Mouse (Mus musculus) thymus, postnatal 36 days (tissue): ENCODE data around the gene Trp53rkb.
A peak's percentile ranks its signal among the peaks of the same experiment; 100 is the strongest.

ENCODE experiments used
- DNase-seq, 2 experiments: peaks; one replicate each; pipeline ENCODE4 v3.0.0; 2022; ENCODE audit warnings: mixed read lengths in 2 of 2

Gene Trp53rkb

DNA sequence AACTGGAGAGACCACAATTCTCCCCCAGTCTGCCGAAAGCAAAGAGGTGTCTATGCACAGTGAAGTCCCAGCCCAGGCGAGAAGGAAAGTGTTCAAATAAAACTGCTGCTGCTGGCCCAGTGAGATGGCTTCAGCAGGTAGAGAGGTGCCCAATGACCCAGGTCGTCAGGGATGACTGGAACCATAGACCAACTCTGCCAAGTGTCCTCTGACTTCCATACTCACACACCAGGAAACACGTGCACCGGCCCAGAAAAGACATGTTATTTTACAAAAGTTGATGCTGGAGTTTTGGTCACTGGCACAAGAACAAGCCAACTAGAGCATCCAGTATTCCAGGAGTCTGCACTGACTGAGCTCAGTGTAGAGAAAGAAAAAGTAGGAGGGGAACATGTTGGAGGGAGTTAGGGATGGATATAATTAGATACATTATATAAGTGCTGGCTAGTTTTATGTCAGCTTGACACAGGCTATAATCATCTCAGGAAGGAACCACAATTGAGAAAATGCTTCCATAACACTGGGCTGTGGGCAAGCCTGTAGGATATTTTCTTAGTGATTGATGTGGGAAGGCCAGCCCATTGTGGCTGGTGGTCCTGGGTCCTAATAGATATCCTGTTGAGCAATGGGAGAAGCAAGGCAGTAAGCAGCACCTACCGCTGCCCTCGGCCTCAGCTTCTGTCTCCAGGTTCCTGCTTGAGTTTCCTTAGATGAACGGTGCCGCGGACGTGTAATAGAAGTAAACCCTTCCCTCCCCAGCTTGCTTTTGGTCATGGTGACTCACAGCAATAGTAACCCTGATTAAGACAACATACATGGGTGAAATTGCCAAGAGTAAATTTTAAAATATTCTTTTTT is 7.5 kb downstream of the Trp53rkb start:
- no peak for DNase-seq

DNA sequence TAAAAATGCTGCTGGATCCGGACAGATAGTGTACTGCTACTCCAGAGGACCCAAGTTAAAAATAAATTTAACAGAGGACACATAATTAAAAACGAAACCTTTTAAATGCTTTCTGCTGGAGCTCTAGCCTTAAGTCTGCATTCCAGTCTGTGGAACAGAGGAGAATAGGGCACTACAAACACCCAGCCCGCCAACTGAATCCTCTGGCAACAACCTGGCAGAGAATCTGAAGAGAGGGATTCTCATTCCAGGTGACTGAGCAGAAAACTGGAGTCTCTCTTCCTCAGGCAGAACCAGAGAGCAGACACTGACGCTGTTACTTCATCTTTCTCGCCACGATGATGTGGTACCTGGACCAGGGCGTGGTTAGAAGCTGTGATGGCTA is 8.1 kb downstream of the Trp53rkb start:
- no peak for DNase-seq

DNA sequence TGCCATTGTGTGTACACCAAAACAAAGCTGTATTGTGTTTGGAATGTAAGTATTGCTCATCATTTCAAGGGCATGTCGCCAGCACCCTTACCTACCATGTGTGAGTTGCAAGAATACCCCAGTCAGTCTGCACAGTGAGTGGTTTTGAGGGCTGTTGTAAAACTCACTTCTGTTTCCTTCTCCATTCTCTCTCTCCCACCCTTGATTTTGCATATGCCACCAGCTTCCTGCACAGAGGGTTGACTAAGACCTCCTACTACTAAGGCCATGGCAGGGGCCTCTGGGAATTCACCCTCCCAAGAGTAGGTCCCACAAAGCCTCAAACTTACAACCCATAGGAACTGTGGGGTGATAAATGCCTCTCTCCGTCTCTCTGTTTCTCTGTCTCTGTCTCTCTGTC is 9.1 kb downstream of the Trp53rkb start:
- DNase-seq: no peak

DNA sequence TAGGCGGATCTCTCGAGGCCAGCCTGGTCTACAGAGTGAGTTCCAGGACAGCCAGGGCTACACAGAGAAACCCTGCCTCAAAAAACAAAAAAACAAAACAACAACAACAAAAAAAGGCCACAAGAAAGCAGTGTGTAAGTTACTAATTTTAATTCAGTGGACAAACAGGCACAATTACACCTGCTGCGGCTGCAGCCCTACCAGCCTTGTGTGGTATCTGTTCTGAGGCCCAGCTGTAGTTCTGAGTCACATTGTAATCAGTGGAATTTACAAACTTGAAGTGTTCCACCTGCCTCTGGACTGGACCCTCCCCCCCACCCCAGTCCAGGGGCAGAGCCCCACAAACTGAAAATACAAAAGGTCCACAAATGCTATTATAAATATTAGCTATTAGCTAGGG is 11.0 kb downstream of the Trp53rkb start:
- DNase-seq: no peak

GRCm38 (mm10) chr2:166805250-166806172 is 13.2 kb downstream of the Trp53rkb start, which contains the start of gene Arfgef2:
TSS of gene Arfgef2 (plus strand) at chr2:166805588.
- peak; percentile 89 to 92 for DNase-seq

DNA sequence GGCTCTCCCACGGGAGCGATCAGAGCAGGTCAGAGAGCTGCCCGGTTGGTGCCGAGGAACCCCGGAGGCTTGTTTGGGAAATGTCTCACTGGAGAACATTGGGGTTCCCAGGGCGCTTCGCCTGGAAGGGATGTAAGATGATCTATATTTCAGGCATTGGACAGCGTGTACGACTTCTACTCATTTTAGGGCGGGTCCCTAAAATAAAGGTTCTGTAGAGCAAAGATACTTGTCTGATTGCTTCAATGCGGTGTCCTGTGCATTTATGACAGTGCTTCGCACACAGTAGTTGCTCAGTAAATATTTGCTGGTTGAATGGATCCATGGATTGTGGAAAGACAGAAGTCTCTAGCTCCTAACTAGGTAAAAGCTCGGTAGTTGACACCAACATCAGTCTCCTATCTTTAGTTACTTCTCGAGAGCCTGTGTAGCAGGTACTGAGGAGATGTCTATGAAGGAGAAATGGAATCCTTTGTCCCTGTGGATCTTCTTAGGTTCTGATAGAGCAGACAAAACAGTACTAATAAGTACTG is 13.9 kb downstream of the Trp53rkb start:
- no peak for DNase-seq

DNA sequence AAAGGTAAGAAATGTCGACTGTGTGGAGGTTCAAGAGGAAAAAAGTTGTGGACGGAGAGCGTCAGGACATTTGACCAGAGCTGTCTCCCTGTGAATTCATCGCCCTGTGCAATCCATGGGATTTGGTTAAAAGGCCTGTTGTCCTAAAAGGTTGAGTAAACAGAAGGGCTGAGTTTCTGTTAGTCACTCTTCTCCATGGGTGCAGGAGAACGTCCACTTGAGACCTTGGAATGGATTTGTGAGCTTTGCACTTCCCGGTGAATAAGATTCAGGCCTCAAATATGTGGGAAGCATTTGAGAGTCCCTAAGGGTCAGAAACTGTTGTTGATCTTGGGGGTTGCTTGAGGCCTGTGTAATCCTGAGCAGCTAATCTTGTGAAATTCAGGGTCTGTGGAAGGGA is 14.5 kb downstream of the Trp53rkb start:
- no peak for DNase-seq

DNA sequence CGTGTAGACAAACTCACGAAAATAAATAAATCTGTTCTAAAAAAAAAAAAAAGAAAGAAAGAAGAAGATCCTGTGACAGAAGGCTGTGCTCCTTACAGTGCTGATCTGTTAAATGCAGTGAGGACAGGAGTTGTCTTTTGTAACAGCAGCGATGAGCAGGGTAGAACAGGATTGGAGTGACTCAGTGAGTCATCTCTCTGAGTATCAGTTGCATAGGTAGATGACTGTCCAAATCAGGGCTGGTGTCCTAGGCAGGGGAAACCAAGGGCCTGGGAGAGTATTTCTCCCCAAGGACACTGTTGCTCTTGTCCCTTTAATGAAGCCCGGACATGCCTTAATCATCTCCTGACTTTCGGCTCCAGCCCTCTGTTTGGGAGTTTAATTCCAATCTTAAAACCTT is 17.2 kb downstream of the Trp53rkb start:
- no peak for DNase-seq

- DNase-seq: no peak
These were observed 18.5 kb downstream of the Trp53rkb start for GRCm38 (mm10) chr2:166810821-166811220.

DNA sequence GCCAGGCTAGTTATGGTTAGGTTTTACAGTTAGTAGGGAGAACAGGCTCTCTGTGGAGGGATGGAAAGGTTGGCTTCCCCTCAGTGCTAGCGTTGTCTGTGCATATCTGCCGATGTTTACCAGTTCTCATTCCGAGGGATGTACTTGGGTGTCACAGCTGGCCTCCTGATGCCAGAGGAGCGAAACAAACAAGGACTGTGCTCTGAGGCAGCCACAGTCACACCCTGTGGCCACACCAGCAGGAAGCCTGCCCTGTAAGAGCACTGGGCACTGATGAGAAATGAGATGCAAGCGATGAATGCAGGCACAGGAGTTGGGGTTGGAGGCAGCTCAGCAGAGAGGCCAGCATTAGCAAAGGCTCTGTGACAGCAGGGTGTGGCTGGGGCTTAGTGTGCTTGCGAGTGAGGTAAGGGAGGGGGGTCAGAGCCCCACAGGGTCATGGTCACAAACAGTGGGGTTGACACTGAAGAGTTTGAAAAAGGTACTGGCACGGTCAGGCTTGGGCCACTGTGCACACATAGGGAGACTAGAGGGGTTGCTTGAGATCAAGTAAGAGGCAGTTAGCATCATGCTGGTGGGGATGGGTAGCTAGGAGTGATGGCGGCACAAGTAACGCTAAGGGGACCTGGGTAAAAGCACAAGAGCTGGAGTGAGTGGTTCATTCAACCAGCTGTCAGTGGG is 26.3 kb downstream of the Trp53rkb start:
- DNase-seq: no peak

- DNase-seq: no peak
These were observed 27.5 kb downstream of the Trp53rkb start for GRCm38 (mm10) chr2:166819849-166820248.

DNA sequence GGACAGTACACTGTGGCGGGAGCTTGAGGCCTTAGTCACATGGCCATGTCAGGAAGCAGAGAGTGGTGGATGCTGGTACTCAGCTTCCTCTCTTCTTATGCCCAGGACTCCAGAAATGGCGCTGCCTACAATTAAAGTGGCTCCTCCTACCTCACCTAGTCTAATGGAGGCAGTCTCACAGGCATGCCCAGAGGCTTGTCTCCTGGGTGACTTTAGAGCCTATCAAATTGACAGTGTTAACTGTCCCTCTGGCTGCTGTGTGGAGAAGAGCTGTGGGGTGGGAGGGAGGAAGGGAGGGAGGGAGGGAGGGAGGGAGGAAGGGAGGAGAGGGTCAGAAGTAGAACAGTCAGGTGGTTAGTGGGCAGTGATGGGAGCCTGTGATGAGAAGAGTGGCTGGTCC is 28.5 kb downstream of the Trp53rkb start:
- DNase-seq: no peak

DNA sequence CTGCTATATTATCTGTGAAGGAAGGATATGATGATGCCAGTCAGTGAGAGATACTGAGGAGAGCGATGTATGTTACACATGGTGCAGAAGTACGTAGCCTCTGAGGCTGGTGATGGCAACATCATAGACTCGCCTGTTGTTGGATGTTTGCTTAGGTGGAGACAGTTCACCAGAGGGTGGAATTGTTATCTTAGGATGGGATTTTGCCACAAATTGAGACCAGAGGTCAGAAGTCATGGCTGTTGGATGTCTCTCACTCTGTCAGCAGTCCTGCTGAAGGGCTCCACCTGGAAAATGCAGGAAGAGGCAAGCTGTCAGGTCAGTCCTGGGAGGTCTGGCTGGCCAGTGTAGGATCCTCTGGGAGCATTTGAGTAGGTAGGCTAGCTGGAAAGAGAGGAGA is 29.1 kb downstream of the Trp53rkb start:
- no peak for DNase-seq

DNA sequence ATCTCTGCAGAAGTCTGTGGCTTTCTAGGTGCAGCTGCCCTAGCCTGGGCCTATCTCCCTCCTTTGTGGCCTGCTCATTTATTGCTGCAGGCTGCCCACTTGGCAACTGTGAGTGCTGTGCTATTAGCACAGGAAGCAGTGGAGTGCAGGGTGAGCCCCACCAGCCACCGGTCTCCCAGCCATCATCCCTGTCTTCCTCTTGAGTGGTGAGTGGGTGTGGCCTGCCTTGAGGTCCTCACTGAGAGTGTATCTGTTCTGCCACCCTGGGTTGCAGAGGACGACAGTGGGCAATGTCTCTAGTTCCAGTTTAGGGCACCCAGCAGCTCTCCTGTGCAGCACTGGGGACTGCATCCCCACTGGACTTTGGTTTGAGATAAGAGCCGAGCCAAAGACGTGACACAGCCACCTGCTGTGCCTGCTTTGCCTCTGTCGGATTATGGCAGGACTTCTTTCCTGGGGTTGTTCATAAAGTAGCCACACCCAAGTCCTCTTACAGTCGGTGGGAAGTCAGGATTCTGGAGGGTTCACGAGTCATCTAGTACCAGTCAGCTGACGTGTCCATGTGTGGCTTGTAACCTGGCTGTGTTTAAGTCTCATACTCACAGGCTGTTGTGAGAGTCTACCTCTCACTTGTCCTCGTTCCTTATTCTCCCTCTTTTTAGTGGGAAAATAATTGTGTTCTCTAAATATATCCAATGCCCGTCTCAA is 29.9 kb downstream of the Trp53rkb start:
- no peak for DNase-seq

GRCm38 (mm10) chr2:166822901-166823300 is 30.6 kb downstream of the Trp53rkb start:
- DNase-seq: no peak

DNA sequence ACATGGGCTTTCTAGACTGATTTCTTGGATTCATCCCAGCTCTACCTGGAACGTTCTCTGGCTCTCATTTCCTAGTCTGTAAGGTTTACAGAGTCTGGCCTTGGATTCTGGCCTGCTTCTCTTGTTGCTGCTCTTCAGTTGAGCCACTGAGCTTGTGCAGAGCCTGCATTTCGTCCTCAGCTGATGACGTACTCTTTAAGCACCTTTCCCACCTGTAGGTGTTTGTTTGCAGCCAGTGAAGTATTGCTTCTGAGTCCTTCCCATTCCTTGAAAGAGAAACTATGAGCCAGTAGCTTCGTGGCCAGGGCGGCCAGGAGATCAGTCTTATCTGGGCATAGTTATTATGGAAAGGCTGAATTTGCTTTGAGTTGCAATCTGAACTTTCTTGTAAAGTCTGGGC is 32.1 kb downstream of the Trp53rkb start:
- DNase-seq: no peak

DNA sequence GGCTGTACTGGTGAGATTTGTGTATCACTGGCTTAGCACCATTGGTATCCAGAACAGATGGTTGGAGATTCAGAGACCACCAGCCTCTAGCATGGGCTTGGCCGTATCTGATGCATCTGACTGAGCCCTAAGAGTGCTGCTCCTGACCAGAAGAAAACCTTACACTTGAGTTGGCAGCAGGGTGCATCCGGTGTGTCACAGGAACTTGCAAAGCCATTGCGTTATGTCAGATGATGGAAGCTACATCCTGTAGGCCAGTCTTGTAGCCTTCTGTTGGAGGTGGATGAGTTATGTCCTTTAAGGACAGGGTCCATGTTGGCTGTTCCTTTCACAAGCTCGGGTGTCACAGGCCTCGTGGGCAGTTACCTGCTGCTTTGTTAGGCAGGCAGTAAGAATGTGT is 32.7 kb downstream of the Trp53rkb start:
- DNase-seq: no peak

GRCm38 (mm10) chr2:166826491-166827224 is 34.3 kb downstream of the Trp53rkb start:
- DNase-seq: no peak

DNA sequence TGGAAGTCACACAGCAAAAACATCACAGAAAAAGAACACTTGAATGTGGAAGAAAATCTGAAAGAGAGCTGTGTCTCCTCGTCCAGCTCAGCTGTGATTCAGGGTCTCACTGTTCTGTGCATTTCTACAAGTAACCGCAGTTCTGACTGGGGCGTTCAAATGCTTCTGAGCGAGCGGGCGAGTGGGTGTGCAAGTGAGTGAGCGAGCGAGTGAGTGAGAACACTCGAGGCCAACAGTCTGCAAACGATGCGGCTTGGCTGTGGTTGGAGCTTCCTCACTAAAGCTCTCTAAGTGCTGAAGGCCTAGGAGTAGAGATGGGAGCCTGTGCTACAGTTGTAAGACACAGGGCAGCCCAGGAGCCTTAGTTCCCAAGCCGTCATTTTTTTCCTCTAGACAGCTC is 36.0 kb downstream of the Trp53rkb start:
- DNase-seq: no peak

- no peak for DNase-seq
These were observed 38.0 kb downstream of the Trp53rkb start for GRCm38 (mm10) chr2:166830350-166830749.

GRCm38 (mm10) chr2:166834091-166834490 is 41.8 kb downstream of the Trp53rkb start:
- DNase-seq: no peak

DNA sequence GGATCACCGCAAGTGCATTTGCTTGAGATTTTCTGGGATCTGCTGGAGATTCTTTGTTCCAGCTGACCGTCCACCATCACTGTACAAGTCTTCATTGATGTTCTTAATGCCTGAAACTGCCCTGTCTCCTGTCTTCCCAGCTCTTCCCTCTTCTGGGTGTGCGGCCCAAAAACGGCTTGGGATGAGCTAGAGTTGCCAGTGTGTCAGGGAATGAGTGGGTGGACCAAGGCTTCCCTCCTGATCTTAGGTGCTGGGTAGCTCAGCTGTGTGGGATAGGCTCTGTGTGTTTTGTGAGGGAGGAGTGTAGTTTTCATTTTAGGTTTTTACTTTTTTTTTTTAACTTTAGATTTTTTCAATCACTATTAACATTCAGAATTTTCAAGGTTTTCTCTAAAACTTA is 42.5 kb downstream of the Trp53rkb start:
- no peak for DNase-seq
